Mouse (Mus musculus) cerebellum, adult 11 months (tissue): ENCODE measurements around the gene Rpl22.

Experiments
- DNase-seq: peaks from one replicate; pipeline ENCODE4 v3.0.0; 2022

The Rpl22 gene

GRCm38 (mm10) chr4:152338419-152339292 is 13.1 kb downstream of the Rpl22 start, which contains the start of gene Chd5:
Chd5 (plus strand) TSS chr4:152338651.
- DNase-seq, result peak; percentile 57

DNA sequence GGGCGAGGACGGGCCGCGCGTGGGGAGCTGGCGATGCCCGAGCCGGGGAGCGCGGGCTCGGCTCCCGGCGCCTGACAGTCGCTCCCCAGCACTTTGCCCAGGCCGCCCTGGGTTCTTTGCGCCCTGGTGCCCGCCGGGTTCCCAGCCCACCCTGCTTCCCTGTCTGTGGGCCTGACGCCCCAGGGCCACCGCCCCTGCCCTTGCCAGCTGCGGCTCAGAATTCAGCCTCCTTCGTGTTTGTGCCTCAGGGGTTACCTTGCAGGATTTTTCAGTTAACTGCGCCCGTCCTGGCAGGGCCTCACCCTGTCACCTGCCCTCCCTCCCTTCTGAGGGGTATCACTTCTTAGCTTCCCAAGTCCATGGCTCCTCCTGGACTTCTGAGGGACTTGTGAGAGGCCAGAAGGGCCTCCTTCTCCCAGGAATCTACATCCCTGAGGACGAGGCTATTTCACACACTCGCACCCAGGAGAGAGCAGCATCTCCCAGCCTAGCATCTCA is 13.8 kb downstream of the Rpl22 start:
- DNase-seq, result no peak

- DNase-seq, result no peak
These were observed 15.2 kb downstream of the Rpl22 start for GRCm38 (mm10) chr4:152340584-152341284.

GRCm38 (mm10) chr4:152343296-152343695 is 17.8 kb downstream of the Rpl22 start:
- DNase-seq, result no peak

GRCm38 (mm10) chr4:152344651-152345050 is 19.1 kb downstream of the Rpl22 start:
- DNase-seq, result no peak

DNA sequence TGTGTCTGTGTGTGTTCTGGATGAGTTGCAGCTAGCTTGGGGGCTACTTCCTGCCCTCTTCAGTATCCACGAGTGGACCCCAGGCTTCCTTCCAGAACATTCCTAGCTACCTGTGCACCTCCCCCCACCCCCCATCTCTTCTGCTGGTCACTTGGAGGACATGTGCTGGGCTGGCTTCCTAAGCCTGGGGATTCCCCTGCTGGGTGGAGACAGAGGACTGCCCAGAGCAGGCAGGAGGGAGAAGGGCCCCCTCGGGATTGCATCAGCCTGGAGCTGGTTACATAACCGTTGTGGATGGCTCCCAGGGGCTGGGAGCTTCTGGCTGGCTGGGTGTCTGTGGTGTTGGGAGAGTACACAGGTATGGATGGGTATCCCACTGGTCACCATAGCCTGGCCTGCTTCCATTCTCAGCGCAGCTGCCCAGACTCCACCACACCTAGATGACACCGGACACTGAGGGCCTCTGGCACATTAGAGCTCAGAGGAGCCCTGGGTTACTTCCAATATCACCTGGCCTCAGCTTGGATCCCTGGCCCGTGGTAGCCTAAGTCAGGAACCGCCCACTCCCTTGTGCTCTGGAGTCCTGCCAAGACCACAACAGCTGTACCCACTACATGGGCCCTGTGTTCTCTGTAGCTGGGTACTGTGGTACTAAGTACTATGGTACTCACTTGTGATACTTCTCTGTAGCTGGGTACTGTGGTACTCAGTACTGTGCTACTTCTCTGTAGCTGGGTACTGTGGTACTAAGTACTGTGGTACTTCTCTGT is 19.8 kb downstream of the Rpl22 start:
- no peak for DNase-seq

DNA sequence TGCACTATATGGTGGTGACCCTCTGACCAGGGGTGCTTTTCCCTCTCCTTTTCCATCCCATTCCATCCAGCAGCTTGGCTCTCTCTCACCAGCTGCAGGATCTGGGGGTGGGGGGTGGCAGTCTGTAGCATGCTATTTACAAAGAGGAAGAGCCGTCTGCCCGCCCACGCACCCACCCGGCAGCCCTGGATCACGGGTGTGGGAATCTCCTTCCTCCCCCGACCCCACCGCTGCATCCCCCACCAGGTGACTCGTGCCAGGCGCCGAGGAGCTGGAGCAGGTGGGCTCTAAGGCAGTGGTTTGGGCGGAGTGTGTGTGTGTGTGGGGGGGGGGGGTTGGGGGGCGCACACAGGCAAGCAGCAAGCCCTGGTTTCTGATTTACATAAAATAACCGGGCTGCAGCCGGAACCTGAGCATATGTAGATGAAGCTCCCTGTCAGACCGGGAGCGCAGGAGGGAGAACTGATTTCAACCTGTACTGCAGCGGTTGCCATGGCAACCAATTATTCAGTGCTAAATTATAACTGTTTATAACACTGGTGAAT is 24.4 kb downstream of the Rpl22 start:
- no peak for DNase-seq

- DNase-seq, result no peak
These were observed 25.3 kb downstream of the Rpl22 start for GRCm38 (mm10) chr4:152350722-152351421.

- DNase-seq, result no peak
These were observed 26.1 kb downstream of the Rpl22 start for GRCm38 (mm10) chr4:152351422-152352305.

GRCm38 (mm10) chr4:152353886-152354637 is 28.5 kb downstream of the Rpl22 start:
- no peak for DNase-seq

DNA sequence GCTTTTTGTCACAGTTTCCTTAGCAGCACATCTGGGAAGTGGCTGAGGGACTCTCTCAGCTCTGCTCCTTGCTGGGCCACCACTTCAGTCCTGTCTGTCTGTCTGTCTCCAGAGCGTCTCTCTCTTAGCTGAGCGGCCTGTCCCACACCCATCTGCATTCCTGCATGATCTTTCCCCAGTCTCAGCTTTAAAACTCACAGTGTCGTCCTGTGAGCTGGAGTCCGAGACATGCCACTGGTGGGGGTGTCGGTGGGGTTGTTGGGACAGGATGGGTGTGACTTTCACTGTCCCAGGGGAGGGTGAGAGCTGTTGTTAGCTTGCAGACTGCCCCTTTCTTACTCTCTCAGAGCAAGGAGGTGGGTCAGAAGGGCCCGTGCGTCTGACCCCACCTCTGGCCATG is 30.1 kb downstream of the Rpl22 start:
- no peak for DNase-seq

- no peak for DNase-seq
These were observed 34.2 kb downstream of the Rpl22 start for GRCm38 (mm10) chr4:152359700-152360099.

- no peak for DNase-seq
These were observed 35.3 kb downstream of the Rpl22 start for GRCm38 (mm10) chr4:152360855-152361254.

DNA sequence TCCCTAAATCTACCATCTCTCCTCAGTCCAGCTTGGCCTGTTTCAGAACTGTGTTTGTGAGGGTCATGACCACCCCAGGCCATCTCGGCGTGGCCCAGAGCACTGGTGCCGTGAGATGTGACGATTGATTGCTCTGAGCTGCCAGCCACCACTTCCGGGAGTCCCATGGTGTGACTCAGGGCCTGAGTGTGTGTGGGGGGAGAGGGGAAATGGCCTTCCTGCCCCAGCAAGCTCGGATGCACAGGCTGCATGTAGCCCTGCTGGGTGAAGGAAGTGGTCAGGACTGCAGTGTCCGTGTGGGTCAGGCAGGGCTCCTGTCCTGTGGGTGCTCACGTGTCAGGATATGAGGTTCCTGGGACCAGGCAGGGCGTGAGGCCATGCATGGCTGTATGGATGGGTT is 36.6 kb downstream of the Rpl22 start:
- DNase-seq, result no peak

DNA sequence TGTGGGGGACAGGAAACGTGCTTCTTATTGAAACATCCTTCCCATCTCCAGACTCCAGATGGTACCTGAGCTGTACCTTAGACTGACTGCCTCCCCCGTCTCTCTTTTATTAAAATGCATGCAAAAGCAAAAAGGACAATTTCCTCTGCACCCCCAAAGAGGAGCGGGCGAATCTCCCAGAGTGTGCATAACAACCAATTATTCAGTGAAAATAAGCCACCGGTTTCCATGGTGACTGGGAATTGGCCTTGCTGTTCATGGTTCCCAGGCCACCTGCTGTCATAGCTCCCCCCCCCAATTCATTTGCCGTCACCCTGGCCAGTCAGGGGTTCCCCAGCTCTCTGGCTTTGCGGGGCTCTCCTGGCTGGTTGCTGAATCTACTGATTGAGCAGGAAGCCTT is 39.7 kb downstream of the Rpl22 start:
- DNase-seq, result no peak

GRCm38 (mm10) chr4:152382528-152383252 is 57.1 kb downstream of the Rpl22 start:
- no peak for DNase-seq
